Mouse (Mus musculus): ENCODE results near the gene Snx7. TPM values are rescaled to one million over a fixed set of nuclear protein-coding genes. Genes with fewer than 3 reads are reported as not detected.

The Snx7 gene
- total RNA-seq (2021), result 10 to 100 TPM; 40.6 to 62.3 TPM
- long read RNA-seq, experiment 1, transcript Snx7-203 (8 exons, 1,588 nt), result minor isoform, 8 of 73 reads
- long read RNA-seq, experiment 1, transcript Snx7-201 (9 exons, 2,021 nt), result major isoform, 59 of 73 reads
- long read RNA-seq, experiment 1, partial matches to known transcripts, result 3 of 73 reads
- long read RNA-seq, experiment 1, other reads (novel, unspliced or antisense), result 3 of 73 reads
- long read RNA-seq, experiment 2, transcript Snx7-201 (9 exons, 2,021 nt), result major isoform, 7 of 9 reads
- long read RNA-seq, experiment 2, partial matches to known transcripts, result 0 of 9 reads
- long read RNA-seq, experiment 2, other reads (novel, unspliced or antisense), result 0 of 9 reads

DNA sequence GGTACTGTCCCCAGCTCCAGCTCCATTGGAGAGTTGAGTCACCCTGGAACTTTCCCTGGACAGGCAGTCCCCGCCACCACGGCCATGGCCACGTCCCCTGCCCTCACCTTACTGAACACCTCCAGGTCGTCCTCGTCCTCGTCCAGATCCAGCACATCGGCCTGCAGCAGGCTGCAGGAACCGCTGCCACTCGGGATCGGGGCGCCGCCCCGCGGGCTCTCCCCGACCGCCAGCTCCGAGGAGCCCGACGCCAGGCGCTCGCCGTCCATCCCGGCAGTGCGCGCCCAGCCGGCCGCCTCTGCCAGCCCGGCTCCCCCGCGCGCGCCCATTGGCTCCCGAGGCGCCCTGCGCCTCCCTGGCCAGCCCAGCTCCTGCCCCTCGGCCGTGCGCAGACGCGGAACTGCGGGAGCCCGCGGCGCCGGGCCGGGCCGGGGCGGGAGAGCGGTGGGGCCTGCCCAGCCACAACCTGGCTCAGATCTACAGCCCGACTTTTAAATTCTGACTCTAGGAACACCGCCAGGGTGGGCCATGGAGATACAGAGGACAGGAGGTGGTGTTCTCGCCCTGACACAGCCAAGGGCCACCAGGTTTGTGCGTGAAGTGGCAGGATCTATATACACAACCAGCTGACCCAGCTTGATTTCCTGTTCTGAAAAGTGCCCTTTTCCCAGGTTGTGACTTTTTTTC, at the start of gene Snx7:
TSS of gene Snx7 (minus strand) at position 300 of the 687 bp plus-strand sequence.
- DNase-seq, result peak; percentile 96 to 97

DNA sequence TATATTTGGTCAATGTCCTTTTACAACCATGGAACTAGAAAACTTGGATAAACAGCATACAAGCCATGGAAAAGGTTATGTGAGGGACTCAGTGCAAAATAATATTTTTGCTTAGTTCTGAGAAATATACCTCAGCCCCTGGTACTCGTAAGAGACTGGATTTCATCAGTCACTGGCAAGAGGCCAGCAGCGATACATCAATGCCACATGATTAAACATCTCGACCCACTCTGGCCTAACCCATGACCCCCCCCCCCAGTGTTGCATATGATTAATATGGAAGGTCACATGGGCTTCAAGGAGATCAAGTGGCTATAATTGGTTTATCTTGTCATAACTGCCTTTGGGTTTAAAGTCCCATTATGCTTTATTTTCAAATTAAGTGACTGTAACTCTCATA, 46.7 kb upstream of the Snx7 start:
- peak; percentile 27 to 55 for DNase-seq

DNA sequence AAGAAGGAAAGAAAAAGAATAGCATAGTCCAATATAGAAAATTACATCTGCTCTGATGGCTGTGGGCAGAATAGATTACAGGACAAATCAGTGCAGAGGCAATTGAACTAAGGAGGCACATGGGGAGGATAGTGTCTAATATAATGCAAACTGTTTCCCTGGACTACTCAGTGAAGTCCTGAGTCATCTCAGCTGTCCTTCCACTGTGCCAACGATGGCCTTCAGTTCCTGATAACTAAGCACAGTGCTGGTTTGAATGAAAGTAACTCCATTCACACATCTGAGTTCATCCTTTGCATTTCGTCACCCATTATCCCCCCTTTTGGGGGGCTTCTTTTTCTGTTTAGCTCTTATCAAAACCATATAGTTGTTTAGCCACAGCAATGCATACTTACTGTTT, 25.0 kb upstream of the Snx7 start:
- DNase-seq, result peak; percentile 52 to 67

DNA sequence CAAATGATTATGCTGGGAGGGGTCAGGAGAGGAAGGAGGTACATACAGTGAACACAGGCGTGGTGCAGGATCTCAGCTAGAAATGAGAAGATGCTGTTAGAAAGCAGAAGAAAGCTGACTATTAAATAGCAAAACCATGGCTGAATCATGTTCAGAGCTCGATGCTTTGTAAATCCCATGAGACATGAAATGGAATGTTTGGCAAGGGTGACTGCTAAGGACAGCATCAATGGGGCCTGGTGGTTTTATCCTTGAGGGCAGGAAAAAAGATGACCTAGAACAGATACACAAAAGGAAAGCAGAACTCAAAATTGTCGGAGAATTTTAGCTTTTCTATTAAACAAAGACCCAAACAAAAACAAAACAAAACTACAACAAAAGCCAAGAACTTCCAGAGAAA, 6.7 kb upstream of the Snx7 start:
- no peak for DNase-seq

DNA sequence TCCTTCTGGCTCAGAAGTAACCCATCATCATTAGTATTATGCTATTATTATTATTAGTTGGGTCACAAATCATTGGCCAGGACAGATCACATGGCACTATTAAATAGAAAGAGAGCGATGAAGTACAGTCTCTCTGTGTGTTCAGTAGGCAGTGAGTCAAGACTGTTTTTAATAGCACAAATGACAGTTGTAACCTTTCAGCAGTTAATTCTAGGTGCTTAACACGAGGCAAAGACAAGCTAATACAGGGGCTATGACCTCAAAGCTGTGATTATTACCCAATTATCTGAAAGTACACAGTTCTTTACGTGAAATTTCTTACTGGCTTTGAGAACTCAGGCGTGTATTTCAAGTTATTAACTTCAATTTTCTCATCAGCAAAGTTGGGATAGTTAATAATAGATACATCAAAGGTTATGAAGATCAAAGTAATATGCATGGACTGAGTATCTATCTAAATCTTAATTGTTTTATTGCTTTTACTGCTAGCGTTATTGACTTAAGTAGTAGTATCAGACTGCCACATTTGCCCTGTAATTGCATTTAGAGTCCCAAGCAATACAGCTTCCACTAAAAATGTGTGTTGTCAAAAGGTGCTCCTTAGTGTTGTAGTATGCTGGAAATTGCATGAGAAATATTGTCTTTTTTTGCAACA, 4.6 kb upstream of the Snx7 start:
- DNase-seq, result no peak

DNA sequence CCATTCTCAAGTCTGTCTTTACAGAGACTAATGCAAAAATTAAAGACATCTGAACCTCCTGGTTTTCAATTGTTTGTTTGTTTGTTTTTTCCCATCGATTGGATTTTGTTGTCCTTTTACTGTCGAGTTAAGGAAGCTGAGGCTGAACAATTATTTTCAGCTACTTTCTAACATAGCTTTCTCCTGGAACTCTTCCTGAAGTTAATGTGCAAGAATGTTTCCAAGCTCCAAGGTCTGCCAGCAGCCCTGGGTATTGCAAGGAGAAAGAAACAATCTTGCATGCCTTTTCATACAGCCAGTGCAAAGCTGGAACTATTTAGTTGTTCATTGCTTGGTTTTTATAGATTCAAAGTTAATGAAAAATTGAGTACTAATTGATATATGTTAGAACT, 584 bp upstream of the Snx7 start:
- peak; percentile 22 to 32 for DNase-seq

DNA sequence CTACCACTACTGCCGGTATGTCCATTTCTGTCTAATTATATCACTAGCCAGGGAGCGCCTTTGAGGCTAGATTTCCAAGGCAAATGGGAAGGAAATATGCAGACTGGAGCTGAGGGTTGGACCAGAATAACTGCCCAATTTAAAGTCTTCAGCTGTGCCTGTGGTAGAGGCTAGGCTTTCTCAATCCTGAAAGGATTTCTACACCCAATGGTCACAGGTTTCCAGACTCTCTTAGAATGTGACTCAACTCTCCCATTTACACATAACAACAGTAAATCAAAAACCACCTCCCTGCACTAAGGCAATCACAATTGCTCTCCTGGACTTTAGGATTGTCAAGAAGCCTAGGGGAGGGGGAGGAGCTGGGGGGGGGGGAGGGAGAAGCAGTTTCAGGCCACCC, 645 bp downstream of the Snx7 start:
- peak in 1 of 2 experiments; percentile 8 for DNase-seq

DNA sequence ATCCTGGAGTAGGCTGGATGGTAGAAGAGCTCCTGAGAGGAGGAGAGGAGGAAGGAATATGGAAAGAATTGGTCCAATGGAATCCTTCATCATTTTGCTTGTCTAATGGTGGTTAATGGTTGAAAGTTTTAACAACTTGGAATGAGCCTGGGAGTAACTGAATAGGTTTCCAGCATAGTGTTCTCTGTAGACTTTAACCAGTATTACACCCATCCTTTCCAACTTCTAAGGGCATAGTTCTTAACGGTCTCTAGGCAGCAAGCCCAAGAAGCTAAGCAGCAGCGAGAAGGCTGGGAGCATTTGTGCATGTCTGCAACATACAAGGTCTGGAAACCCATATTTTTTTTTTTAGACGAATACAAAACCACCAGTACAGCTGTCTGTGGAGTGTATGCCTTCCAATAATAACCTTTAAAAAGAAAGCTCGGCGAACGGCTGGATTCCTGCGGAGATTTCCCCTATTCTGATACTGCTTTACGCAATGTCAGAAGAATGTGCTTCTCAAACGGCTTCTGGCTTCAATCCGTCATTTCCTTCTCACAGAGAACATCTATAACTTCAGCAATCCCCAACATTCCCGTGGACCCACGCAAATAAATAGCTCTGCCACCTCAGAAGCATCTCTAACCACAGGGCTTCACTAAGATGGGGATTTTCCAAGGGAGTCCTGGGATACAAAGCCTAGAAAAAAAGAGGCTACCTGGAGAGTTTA, 1.9 kb downstream of the Snx7 start:
- no peak for DNase-seq

DNA sequence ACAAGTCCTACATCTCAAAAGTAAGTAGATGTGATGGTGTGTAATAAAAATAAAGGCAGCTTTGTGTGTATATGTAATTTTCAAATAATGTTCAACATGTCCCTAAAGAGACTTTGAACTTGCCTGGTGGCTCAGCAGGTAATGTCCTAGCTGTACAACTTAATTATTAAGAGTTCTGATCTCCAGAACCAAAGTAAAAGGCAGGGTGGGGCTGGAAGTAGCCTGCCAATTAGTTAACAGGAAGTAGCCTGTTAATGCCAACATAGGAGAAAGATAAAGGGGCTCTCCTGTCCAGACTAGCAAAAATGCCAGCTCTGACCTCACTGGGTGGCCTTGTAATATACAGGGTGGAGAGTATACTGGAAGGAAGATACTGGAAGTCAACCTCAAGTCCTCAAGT, 3.1 kb downstream of the Snx7 start:
- no peak for DNase-seq

DNA sequence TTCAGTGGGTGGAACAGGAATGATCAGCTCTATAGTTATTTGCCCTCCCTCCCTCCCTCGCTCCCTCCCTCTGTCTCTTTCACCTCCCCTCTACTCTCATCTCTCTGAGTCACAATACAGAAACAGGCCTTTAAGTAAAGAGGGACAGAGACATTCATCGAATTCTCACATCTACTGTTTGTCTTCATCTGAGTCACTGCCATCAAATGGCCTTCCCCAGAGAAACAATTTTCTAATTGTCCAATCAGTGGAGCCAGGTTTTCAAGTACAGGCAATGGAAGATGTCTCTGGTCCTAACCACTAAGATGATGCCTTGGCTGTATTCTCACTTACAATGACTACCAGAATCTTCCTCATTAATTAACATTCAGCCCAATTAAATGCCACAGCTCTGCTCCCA, 5.8 kb downstream of the Snx7 start:
- DNase-seq, result no peak

DNA sequence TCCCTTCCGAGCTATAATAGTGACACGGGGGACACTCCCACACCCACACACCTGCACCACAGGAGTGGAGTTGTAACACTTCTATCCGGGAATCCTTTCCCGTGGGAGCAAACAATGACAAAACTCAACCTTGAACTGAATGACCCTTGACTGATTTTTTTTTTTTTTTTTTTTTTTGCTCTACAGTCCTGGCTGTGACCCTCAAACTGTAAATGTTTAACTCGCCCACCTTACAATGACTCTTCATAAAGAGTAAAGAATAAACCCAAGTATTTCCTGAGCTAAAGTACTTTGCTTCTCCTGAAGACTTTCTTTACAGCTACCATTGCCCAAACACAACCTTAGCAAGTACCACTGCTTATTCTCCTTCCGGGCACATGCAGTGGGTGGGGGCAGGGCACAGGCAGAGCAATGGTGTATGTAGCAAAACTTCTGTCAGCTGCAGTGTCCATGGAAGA, 6.7 kb downstream of the Snx7 start:
- DNase-seq, result no peak

DNA sequence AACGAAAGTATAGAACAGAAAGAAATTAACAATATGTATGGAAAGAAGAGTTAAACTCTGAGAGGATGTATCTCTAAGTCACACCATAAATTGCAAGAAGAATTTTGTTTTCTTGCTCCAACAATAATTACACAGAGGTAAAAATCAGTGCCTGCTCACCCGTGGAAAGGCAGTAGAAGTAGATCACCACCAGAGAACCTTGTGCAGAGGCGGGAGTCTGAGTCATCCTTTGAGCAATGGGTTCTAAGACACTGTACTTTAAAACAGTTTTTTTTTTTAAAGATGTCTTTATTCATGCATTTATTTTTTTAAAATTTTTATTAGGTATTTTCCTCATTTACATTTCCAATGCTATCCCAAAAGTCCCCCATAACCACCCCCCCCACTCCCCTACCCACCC, 9.7 kb downstream of the Snx7 start:
- peak in 1 of 2 experiments; percentile 14 for DNase-seq

DNA sequence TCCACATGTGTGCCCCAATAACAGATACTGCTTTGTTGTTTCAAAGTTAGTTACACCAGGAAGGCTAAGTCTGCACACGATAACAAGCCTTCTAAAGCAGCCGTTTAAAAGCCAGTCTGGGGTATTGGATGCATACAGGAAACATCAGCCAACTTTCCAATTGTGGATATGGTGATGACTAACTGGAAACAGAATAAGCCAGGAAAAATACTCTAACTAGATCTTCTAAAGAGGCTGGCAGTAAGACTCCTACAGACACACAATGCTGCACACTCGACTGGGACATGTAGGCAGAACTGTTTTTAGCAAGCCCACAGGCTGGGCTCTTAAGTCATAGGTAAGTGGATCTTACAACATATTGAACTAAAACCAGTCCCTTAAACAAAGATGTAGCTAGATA, 15.0 kb downstream of the Snx7 start:
- DNase-seq, result no peak

DNA sequence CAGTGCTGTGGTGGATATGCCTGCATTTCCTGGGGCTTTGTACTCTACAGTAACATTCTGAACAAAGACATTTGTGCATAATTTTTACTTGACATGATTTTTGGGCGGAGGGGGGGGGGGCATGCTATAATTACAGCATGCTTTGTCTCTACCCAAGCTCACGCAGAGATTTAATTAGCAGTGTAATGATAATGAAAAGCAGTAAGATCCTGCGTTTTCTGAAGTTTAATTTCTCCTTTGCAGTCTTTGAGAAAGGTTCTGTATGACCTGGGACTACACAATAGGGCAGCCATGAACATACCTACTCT, 16.7 kb downstream of the Snx7 start:
- no peak for DNase-seq

DNA sequence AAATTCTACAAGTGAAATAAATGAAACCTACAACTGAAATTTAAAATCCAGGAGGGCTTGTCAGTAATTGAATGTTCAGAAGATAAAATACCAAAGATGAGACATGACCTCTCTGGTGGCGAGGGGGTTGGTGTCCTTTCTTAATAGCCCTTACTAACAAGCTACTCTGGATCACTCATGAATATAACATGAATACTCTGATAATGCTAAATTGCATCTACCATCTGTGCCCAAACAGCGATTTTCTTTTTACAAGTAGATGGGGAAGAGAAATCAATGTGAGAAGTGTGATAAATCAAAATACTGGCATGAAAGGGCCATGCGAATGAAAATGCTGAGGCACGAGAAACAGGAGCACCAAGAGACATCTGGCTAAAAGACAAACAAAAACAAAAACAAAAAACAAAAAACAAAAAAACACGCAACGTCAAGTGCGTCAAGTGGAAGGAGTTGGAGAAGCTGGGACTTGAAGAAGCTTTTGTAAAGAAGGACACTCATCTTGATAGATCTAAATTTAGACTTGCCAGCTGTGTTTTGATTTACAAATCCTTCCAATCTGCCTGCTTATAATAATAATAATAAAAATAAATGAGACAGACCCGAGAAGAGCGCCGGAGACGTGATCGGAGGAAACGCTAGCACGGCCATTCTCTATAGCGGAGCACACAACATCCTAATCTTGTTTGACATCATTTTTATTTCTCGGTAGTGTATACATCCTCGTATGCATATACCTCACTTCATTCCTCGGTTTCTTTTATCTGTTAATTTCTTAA, 17.3 kb downstream of the Snx7 start:
- DNase-seq, result no peak

DNA sequence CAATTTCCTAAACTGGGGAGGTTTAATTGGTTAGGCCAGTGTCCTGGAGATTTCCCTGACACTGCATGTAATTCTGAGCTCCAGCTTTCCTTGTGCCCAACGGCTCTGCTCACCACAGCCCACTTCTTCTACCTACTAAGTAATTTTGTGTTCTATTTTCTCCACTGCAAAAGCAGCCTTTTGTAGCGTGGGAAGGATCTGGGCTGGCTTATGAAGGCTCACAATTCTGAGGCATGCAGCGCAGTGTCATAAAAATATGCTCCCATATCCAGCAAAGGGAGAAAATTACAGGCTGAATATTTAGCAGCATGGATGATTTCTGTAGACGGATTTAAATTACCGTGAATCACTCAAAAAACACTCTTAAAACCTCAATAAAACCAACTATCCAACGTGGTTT, 19.9 kb downstream of the Snx7 start:
- DNase-seq, result no peak

DNA sequence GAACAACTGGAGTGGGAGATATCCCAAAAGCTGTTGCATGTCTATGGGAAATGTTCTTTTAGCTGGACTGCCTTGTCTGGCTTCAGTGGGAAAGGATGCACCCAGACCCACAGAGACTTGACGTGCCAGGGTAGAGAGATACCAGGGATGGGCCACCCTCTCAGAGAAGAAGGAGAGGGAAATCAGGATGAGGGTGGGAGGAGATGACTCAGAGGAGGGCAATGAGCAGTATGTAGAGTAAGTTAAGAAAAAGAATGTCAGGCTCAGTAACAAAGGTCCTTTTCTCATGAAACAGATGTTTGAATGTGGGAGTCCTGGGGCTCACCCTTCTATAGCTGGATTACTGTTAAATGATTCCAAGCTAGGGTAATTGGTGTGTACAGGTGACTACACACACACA, 26.1 kb downstream of the Snx7 start:
- no peak for DNase-seq

DNA sequence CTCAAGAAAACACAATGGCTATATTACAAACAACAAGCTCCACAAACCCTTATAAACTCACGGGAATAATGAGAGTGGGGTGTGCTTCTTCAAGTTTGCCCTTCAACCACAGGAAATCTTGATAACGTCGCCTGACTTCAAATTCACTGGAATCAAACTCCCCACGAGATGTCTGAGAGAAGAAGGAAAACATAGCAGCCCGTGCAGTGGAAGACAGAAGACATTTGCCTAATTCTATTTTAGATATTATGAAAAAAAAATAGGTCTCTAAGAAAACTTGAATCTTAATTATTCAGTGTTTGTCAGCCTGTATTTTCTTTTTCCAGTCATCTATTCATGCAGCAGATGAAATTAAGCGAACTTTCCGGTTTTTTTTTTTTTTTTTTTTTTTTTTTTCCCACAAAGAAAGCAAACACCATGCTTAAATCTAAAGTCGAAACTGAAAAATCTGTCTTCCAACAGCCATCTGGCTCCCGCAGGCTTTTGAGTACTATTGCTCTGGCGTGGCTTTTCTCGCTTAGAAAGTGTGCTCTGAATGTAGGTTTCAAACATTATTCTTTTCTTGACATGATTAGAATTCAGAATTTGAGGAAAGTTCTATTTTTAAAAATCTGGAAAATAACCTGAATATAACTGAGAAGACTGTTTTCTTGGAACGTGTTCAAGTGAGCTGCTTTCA, 28.7 kb downstream of the Snx7 start:
- DNase-seq, result no peak

DNA sequence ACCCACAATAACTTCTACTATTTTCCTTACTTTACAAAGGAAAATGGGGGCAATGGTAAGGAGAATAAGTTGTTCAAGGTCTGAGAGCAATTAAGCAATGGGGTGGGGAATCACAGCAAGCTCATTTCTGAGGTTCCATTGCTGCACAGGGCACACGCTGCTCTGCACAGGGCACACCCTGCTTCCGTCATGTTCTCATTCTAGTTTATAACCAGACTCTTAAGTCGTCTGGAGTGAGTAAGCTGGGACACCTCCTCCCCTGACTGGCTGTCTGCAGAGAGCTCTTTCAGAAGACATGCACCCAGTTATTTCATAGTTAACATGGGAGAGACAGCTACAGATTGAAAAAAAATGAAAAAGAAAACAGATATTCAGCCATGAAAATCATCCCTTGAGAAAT, 30.7 kb downstream of the Snx7 start:
- no peak for DNase-seq

DNA sequence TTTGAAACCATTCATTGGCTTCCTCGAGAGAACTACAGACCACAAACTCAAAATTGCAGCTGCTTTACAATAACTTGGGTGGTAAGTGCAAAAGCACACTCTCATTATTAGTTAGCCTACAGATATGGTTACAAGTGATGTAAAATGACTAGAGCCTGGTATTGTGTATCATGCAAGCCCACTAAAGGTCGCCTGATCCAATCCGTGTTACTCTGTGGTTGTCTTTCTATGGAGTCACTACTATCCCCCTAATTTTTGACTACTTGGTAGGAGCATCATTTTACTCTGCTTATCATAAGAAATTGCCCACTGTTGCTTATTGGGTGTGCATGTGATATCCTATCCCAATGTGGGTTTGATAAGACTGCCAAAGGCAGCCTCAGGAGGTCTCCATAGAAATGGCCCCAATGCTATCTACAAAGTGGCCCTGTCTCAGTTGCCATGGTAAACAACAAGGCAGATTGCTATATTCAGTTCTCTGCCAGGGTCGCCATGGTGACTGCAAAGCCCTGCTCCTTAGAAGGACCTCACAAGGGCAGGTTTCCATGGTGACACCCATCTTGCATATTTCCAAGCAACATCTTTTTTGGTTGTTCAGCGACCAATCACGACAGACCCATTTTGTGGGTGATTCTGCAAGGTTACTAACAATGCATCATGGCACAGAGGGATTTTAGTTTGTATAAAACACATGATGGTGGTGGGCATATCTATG, 42.1 kb downstream of the Snx7 start:
- DNase-seq, result no peak

DNA sequence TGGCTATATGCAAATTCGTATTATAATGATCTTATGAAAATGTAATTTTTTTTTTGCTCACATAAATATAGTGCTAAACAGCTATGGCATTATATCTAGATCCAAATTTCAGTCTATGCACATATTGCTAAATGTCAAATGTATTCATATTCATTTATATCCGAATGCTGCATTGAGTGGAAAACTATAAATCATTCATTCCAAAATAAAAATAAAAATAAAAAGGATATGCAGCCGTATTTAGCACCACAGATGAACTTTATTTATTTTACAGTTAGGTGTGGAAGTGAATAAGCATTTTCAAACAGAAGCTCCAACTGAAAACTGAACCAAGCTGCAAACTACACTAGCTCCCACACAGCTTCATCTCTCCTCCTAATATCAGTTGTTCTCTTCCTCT, 45.5 kb downstream of the Snx7 start:
- no peak for DNase-seq
